Mouse (Mus musculus) embryonic fibroblast, embryonic 13.5 days (primary cell): Measurements from ENCODE around the gene Gucy2c.

Experiments used
- CTCF ChIP-seq: IDR thresholded peaks from 2 replicates; pipeline ENCODE4 v1.5.1; 2011; ENCODE audit warnings: mild to moderate bottlenecking, control low read depth, low read length, moderate library complexity, borderline replicate concordance; ENCODE audit not compliant: insufficient read depth
- POLR2A ChIP-seq: IDR thresholded peaks from 2 replicates; pipeline ENCODE4 v1.6.1; 2011; ENCODE audit warnings: low read depth, mild to moderate bottlenecking, control low read depth, low read length, moderate library complexity

DNA sequence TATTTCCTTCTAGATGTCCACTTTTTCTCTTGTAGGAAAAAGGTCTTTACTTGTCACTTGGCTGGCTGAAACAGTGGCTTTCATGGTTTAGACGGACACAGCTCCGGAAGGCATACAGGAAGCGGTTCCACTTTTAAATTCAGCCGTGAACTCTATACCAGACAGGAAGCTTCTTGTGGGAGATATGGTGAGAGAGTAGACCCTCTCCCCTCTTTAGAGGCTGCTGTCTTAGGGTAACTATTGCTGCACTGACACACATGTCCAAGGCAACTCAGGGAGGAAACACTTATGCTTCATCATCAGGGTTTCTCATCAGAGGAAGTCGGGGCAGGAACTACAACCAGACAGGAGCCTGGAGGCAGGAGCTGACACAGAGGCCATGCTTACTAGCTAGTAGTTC is 36.0 kb downstream of the Gucy2c start:
- TF ChIP-seq CTCF (no peak), POLR2A (no peak)
